Mouse (Mus musculus) hindbrain, embryonic 10.5 days (tissue): ENCODE results near the gene Gm42715. TPM values are rescaled to one million over a fixed set of nuclear protein-coding genes. Genes with fewer than 3 reads are reported as not detected.

Experiments
- DNase-seq: peaks from one replicate; pipeline ENCODE4 v3.0.0-alpha.2; 2017; ENCODE audit warnings: low spot score
- H3K27ac ChIP-seq: fragments of 300-500 bp; sonication (generic); 2 replicates; pipeline ENCODE4 v1.5.1; 2016; ENCODE audit warnings: mild to moderate bottlenecking, moderate library complexity
- H3K27me3 ChIP-seq: fragments of 300-500 bp; sonication (generic); 2 replicates; pipeline ENCODE4 v1.6.1; 2016; ENCODE audit warnings: mild to moderate bottlenecking; ENCODE audit not compliant: poor library complexity, insufficient read depth, severe bottlenecking
- H3K36me3 ChIP-seq: fragments of 300-500 bp; sonication (generic); 2 replicates; pipeline ENCODE4 v1.6.1; 2016; ENCODE audit warnings: mild to moderate bottlenecking, moderate library complexity
- H3K4me1 ChIP-seq: fragments of 300-500 bp; sonication (generic); replicated peaks from 2 replicates; pipeline ENCODE4 v1.6.1; 2016; ENCODE audit warnings: mild to moderate bottlenecking
- H3K4me3 ChIP-seq: fragments of 300-500 bp; sonication (generic); 2 replicates; pipeline ENCODE4 v1.5.1; 2016; ENCODE audit warnings: mild to moderate bottlenecking, moderate library complexity
- H3K9me3 ChIP-seq: fragments of 300-500 bp; sonication (generic); 2 replicates; pipeline ENCODE4 v1.6.1; 2016; ENCODE audit warnings: mild to moderate bottlenecking, moderate library complexity
- WGBS: fragments of 180-500 bp; shearing (Covaris S2); methylation state at CpG from one replicate; pipeline ENCODE4 v1.1.7; 2016; 5-methylcytosine and 5-hydroxymethylcytosine counted together
- polyA plus RNA-seq: library from polyadenylated mRNA; unstranded; fragments of >200 nt; fragmentation: Nextera tagmentation; extraction: Ambion mirVana; gene quantifications from 2 replicates; pipeline ENCODE4 v1.2.1, GENCODE M21; 2016

Gm42715 gene
- polyA plus RNA-seq, 1 experiment from 2014 or later, result 18.1 TPM

DNA sequence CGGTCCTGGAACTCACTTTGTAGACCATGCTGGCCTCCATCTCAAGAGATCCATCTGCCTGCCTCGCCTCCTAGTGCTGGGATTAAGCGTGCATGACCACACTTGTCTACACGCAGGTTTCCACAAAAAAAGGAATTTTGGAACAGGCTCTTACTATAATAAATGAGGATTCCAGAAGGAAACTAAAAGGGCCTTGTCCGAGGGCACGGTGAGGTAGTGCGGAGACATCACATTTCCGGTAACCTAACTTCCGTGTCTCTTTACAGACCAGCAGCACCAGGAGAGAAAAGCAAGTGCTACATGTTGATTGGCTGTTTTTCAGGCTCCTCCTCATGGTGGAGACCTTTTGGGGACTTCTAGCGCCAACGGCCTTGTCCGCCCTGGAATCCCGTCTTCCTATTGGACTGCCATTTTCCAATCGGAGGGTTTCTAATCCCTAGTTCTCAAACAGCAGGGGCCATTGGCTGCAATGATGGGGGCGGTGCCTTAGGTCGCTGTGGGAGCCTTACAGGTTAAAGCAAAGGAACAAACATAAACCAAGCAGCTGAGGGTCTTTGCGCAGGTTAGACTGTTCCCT, 53.6 kb downstream of the Gm42715 start, which contains the start of gene Phkg2:
Phkg2 (plus strand) TSS at position 446 of the 577 bp plus-strand sequence.
- under 1% methylated on average over 17 of the region's 17 CpGs for WGBS
- no peaks in the 10 kb centered on the region for H3K9me3 ChIP-seq
- H3K27me3 ChIP-seq, result no peaks in the 10 kb centered on the region
- H3K36me3 ChIP-seq, result peaks cover 41% of the 10 kb centered on the region
- peak within 1 kb of the TSS; percentile 94 for H3K27ac ChIP-seq
- H3K4me1 ChIP-seq, result peaks cover 26% of the 10 kb centered on the region
- DNase-seq, result peak; percentile 91
- H3K4me3 ChIP-seq, result peak within 1 kb of the TSS; percentile 95

GRCm38 (mm10) chr7:127573503-127574008, 54.2 kb downstream of the Gm42715 start:
- no peaks in the 10 kb centered on the region for H3K9me3 ChIP-seq
- WGBS, result 1% methylated on average over 27 of the region's 28 CpGs
- H3K36me3 ChIP-seq, result peaks cover 43% of the 10 kb centered on the region
- H3K27ac ChIP-seq, result peak overlapping the region; percentile 94
- DNase-seq, result no peak
- no peaks in the 10 kb centered on the region for H3K27me3 ChIP-seq
- H3K4me3 ChIP-seq, result peak overlapping the region; percentile 95
- H3K4me1 ChIP-seq, result peaks cover 26% of the 10 kb centered on the region

DNA sequence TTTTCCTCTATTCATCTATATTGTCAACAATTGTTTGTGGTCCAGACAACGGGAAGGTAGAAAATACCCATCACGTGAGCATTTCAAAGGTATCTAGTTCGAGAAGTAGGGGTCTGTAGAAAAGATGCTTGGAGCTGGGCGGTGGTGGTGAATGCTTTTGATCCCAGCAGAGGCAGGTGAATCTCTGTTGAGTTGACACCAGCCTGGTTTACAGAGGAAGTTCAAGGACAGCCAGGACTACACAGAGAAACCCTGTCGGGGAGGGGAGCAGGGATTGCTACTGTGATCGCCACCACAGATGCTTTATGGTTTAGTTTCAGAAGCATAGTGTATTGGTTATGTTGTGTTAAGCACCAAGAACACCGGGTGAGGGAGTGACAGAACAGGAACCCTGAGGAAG, 54.7 kb downstream of the Gm42715 start:
- H3K4me1 ChIP-seq, result peaks cover 26% of the 10 kb centered on the region
- peak overlapping the region; percentile 94 for H3K27ac ChIP-seq
- DNase-seq, result no peak
- WGBS, result 27% methylated on average over 7 of the region's 7 CpGs
- peak overlapping the region; percentile 95 for H3K4me3 ChIP-seq
- H3K27me3 ChIP-seq, result no peaks in the 10 kb centered on the region
- no peaks in the 10 kb centered on the region for H3K9me3 ChIP-seq
- peaks cover 42% of the 10 kb centered on the region for H3K36me3 ChIP-seq

- H3K4me3 ChIP-seq, result no peak overlapping the region
- peaks cover 73% of the 10 kb centered on the region for H3K36me3 ChIP-seq
- no peaks in the 10 kb centered on the region for H3K27me3 ChIP-seq
- H3K9me3 ChIP-seq, result no peaks in the 10 kb centered on the region
- peaks cover 12% of the 10 kb centered on the region for H3K4me1 ChIP-seq
- WGBS, result 96% methylated on average over 6 of the region's 6 CpGs
- no peak for DNase-seq
- H3K27ac ChIP-seq, result no peak overlapping the region
Measured at GRCm38 (mm10) chr7:127583260-127583659, 63.9 kb downstream of the Gm42715 start.

GRCm38 (mm10) chr7:127585031-127585430, 65.6 kb downstream of the Gm42715 start:
- Histone ChIP-seq H3K27ac (no peak overlapping the region), H3K4me3 (no peak overlapping the region), H3K27me3 (no peaks in the 10 kb centered on the region), H3K9me3 (no peaks in the 10 kb centered on the region), H3K4me1 (peaks cover 22% of the 10 kb centered on the region), H3K36me3 (peaks cover 64% of the 10 kb centered on the region)
- 93% methylated on average over 7 of the region's 7 CpGs for WGBS
- DNase-seq, result no peak

- H3K27ac ChIP-seq, result no peak overlapping the region
- H3K4me3 ChIP-seq, result no peak overlapping the region
- no peaks in the 10 kb centered on the region for H3K27me3 ChIP-seq
- H3K36me3 ChIP-seq, result peaks cover 64% of the 10 kb centered on the region
- H3K4me1 ChIP-seq, result peaks cover 22% of the 10 kb centered on the region
- DNase-seq, result no peak
- no peaks in the 10 kb centered on the region for H3K9me3 ChIP-seq
- WGBS, result 91% methylated on average over 6 of the region's 6 CpGs
Measured at GRCm38 (mm10) chr7:127586149-127586548, 66.8 kb downstream of the Gm42715 start.

DNA sequence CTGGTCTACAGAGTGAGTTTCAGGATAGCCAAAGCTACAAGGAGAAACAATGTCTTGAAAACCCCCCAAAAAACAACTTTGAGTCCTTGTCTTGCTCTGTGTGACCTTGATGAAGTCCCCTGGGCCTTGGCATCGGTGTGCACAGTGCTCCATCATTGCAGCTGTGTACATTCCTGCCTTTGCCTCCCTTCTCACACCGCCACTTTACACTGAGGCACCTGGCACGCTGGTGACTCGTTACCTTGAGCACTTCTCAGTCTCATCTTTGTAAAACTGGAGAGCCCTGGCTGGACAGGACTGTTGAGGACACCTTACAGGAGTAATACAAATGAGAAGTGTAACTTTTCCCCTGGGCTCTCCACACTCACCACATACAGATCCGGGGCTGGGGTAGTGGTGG, 67.8 kb downstream of the Gm42715 start:
- peak overlapping the region; percentile 90 for H3K27ac ChIP-seq
- no peaks in the 10 kb centered on the region for H3K9me3 ChIP-seq
- peaks cover 64% of the 10 kb centered on the region for H3K36me3 ChIP-seq
- no peaks in the 10 kb centered on the region for H3K27me3 ChIP-seq
- WGBS, result 76% methylated on average over 5 of the region's 5 CpGs
- H3K4me1 ChIP-seq, result peaks cover 22% of the 10 kb centered on the region
- DNase-seq, result no peak
- peak overlapping the region; percentile 92 for H3K4me3 ChIP-seq

DNA sequence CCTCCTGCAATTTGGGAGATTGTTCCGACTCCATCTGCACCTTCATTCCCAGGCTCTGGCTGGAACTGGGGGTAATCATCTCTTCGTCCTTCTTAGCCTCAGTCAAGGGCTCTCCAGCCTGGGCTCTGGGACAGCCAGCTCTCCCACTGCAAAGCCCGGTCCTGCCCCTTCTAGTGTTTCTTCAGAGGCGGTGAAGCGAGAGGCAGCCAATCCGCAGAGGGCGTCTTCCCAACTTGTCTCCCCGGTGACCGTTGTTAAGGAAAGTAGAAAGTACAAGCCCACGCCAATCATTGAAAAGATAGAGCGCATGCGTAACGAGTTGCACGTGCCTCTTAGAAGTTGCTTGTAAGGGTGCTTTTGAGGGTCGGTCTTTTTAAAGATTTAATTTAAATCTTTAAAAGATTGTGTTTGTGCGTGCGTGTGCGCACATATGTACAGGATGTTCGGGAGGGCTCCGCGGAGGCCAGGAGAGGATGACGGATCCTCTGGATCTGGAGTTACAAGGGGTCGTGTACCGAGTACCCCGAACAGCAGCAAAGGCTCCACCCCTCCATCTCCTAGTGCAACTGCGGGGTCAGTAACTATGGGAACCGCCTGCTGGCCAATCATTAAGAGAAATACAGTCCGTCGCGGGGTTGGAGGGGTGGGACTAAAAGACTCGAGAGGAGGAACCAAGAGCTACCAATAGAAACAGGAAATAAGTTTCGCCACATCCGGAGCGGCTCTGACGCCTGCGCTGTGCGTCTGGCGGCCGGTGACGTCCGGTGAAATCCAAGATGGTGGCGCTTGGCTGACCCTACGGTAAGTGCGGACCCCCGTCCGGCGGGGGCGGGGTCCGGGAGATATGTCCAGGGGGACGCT, 68.9 kb downstream of the Gm42715 start, which contains the start of the genes Ccdc189 and Rnf40:
Ccdc189 (minus strand) TSS at position 585 of the 861 bp plus-strand sequence.
Rnf40 (plus strand) TSS at position 757 of the 861 bp plus-strand sequence.
- DNase-seq, result peak; percentile 96
- H3K27me3 ChIP-seq, result no peaks in the 10 kb centered on the region
- H3K9me3 ChIP-seq, result no peaks in the 10 kb centered on the region
- H3K27ac ChIP-seq, result peak within 1 kb of the TSS; percentile 90
- H3K4me1 ChIP-seq, result peaks cover 22% of the 10 kb centered on the region
- H3K36me3 ChIP-seq, result peaks cover 64% of the 10 kb centered on the region
- WGBS, result under 1% methylated on average over 50 of the region's 50 CpGs
- H3K4me3 ChIP-seq, result peak within 1 kb of the TSS; percentile 92

- H3K36me3 ChIP-seq, result peaks cover 64% of the 10 kb centered on the region
- H3K27ac ChIP-seq, result peak overlapping the region; percentile 90
- H3K4me1 ChIP-seq, result peaks cover 22% of the 10 kb centered on the region
- WGBS, result 7% methylated on average over 29 of the region's 29 CpGs
- no peak for DNase-seq
- H3K9me3 ChIP-seq, result no peaks in the 10 kb centered on the region
- H3K27me3 ChIP-seq, result no peaks in the 10 kb centered on the region
- H3K4me3 ChIP-seq, result peak overlapping the region; percentile 92
Measured at GRCm38 (mm10) chr7:127588901-127589300, 69.5 kb downstream of the Gm42715 start.

GRCm38 (mm10) chr7:127589637-127590036, 70.3 kb downstream of the Gm42715 start:
- Histone ChIP-seq H3K27ac (no peak overlapping the region), H3K4me1 (peaks cover 22% of the 10 kb centered on the region), H3K36me3 (peaks cover 64% of the 10 kb centered on the region), H3K4me3 (peak overlapping the region; percentile 92), H3K27me3 (no peaks in the 10 kb centered on the region), H3K9me3 (no peaks in the 10 kb centered on the region)
- no peak for DNase-seq
- WGBS, result 94% methylated on average over 9 of the region's 9 CpGs

DNA sequence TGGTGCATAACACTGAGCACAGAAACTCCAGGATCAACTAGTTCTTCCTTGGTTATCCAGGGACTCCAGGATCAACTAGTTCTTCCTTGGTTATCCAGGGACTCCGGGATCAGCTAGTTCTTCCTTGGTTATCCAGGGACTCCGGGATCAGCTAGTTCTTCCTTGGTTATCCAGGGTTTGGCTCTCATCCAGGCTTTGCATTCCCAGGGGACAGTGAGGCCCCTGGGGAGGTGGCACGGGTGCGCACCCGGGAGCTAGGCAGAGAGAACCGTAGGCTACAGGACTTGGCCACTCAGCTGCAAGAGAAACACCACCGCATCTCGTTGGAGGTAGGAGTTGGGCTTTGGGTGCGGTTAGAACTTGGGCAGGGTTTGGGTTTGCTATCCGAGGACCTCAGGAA, 71.7 kb downstream of the Gm42715 start:
- DNase-seq, result no peak
- Histone ChIP-seq H3K27ac (no peak overlapping the region), H3K36me3 (peaks cover 69% of the 10 kb centered on the region), H3K4me1 (peaks cover 22% of the 10 kb centered on the region), H3K27me3 (no peaks in the 10 kb centered on the region), H3K9me3 (no peaks in the 10 kb centered on the region), H3K4me3 (no peak overlapping the region)
- WGBS, result 95% methylated on average over 10 of the region's 10 CpGs

GRCm38 (mm10) chr7:127592575-127592974, 73.2 kb downstream of the Gm42715 start:
- no peaks in the 10 kb centered on the region for H3K27me3 ChIP-seq
- peaks cover 82% of the 10 kb centered on the region for H3K36me3 ChIP-seq
- 92% methylated on average over 14 of the region's 14 CpGs for WGBS
- no peak for DNase-seq
- H3K27ac ChIP-seq, result no peak overlapping the region
- no peak overlapping the region for H3K4me3 ChIP-seq
- H3K9me3 ChIP-seq, result no peaks in the 10 kb centered on the region
- peaks cover 12% of the 10 kb centered on the region for H3K4me1 ChIP-seq

DNA sequence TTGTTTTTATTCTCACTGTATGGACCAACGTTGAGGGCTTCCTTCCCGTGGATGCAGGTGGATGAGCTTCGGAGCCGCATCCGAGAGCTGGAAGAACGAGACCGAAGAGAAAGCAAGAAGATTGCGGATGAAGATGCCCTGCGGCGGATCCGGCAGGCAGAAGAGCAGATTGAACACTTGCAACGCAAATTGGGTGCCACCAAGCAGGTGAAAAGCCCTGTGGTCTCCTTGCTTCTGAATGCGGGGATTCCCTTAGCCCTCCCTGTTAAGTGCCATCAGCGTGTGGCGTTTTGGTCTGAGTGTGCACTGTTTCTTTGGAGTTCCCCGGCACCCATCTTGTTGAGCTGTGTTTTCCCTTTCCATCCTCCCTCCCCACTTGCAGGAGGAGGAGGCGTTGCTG, 77.4 kb downstream of the Gm42715 start:
- Histone ChIP-seq H3K4me3 (no peak overlapping the region), H3K27me3 (no peaks in the 10 kb centered on the region), H3K36me3 (peaks cover 100% of the 10 kb centered on the region), H3K9me3 (no peaks in the 10 kb centered on the region), H3K4me1 (no peaks in the 10 kb centered on the region), H3K27ac (no peak overlapping the region)
- 97% methylated on average over 17 of the region's 17 CpGs for WGBS
- DNase-seq, result no peak
